Mouse (Mus musculus) telencephalon, adult 2 months (tissue): Measurements from ENCODE around the gene Prl7a1.

Experiments used
- DNase-seq: peaks from one replicate; pipeline ENCODE4 v3.0.0-alpha.2; 2011; ENCODE audit warnings: low read depth, low spot score

Gene Prl7a1

DNA sequence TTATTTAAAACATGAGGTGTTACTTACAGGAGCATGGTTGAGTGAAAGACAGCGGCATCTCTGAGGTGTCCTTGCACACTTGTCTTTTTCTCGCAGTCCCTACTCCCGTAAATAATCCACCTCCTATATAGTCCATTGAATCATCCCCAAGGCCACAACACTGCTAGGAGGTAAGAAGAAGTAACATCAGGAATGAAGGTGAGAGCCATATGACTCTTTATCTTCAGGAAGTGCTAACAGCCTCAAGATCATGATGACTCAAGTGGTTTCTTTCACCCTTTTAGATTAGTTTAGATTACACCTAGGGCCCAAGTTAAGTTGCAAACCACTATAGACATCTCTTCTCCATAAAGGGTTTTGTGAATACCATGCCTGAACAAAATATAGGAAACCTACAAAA, at the start of gene Prl7a1:
Prl7a1 (minus strand) TSS at position 101 of the 400 bp plus-strand sequence.
- no peak for DNase-seq

DNA sequence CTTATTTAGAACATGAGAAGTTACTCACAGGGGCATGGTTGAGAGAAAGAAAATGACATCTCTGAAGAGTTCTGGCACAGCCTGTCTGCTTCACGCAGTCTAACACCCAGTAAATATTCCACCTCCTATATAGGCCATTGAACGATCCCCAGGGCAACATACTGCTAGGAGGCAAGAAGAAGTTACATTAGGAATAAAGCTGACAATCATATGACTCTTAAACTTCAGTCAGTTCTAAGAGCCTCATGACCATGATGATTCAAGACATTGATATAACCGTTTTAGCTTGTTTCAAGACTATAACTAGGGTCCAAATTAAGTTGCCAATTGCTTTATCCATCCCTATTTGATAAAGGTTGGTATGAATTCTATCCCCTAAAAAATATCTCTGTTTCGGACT, 25.6 kb upstream of the Prl7a1 start, which contains the start of gene Prl7a2:
Prl7a2 (minus strand) TSS at position 101 of the 400 bp plus-strand sequence.
- no peak for DNase-seq

DNA sequence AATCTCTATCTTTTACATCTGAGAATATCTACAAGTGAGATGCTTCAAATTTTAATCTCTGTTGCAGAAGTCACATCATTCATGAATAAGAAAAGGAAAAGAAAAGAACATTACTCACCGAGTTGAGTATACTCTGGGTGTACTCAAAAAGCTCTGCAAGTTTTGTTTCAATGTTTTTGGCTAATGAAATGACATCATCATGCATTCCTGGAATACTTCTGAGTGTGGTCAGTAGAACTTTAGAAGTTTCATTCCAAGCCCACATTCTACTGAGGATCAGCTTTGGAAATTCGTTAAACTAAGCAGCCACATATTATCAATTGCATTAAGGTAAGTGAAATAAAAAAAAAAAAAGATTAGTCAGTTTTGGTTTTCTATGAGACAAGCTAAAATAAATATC, 18.5 kb upstream of the Prl7a1 start:
- no peak for DNase-seq

DNA sequence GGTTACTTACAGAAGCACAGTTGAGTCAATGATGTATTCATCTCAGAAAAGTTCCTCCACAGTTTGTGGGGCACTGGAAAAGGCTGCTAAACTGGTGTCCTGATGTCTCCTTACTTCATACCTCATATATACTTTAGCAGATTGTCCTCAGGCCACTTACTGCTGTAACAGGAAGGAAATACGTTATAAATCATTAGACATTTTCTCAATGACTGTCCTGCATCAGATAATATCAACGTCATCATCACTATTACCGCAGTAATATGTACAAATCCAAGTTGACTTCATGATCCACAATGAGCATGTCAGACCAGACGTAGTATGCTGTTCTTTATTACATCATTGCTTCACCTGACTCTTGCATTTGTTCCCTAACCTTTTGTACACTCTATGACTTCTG, 31.8 kb downstream of the Prl7a1 start, which contains the start of gene Prl7b1:
Prl7b1 (minus strand) TSS at position 101 of the 400 bp plus-strand sequence.
- no peak for DNase-seq
